Mouse (Mus musculus) limb, embryonic 12.5 days (tissue): ENCODE measurements around the gene Pagr1b. TPM values are rescaled to one million over a fixed set of nuclear protein-coding genes. Genes with fewer than 3 reads are reported as not detected.
A peak's percentile ranks its signal among the peaks of the same experiment; 100 is the strongest.

ENCODE experiments used
- ATAC-seq: fragments of 200-750 bp; cut with Nextera tagmentation; 2 replicates; pipeline ENCODE4 v1.8.0; 2017; ENCODE audit warnings: low read depth, moderate TSS enrichment; ENCODE audit not compliant: insufficient number of reproducible peaks, insufficient read depth, low FRiP score, low TSS enrichment
- H3K27ac ChIP-seq: fragments of 300-500 bp; sonication (generic); 2 replicates; pipeline ENCODE4 v1.5.1; 2016; ENCODE audit warnings: mild to moderate bottlenecking, moderate library complexity
- H3K27me3 ChIP-seq: fragments of 300-500 bp; sonication (generic); 2 replicates; pipeline ENCODE4 v1.6.1; 2016; ENCODE audit warnings: mild to moderate bottlenecking, moderate library complexity
- H3K36me3 ChIP-seq: fragments of 300-500 bp; sonication (generic); 2 replicates; pipeline ENCODE4 v1.6.1; 2016; ENCODE audit warnings: mild to moderate bottlenecking, moderate library complexity
- H3K4me1 ChIP-seq: fragments of 300-500 bp; sonication (generic); replicated peaks from 2 replicates; pipeline ENCODE4 v1.6.1; 2016
- H3K4me2 ChIP-seq: fragments of 300-500 bp; sonication (generic); 2 replicates; pipeline ENCODE4 v1.6.1; 2016; ENCODE audit warnings: mild to moderate bottlenecking, moderate library complexity
- H3K4me3 ChIP-seq: fragments of 300-500 bp; sonication (generic); replicated peaks from 2 replicates; pipeline ENCODE4 v1.5.1; 2016; ENCODE audit warnings: mild to moderate bottlenecking
- H3K9ac ChIP-seq: fragments of 300-500 bp; sonication (generic); replicated peaks from 2 replicates; pipeline ENCODE4 v1.6.1; 2016; ENCODE audit warnings: mild to moderate bottlenecking, moderate library complexity
- H3K9me3 ChIP-seq: fragments of 300-500 bp; sonication (generic); 2 replicates; pipeline ENCODE4 v1.6.1; 2016; ENCODE audit warnings: mild to moderate bottlenecking, moderate library complexity
- WGBS: fragments of 180-500 bp; shearing (Covaris S2); methylation state at CpG from one replicate; pipeline ENCODE4 v1.1.7; 2016; 5-methylcytosine and 5-hydroxymethylcytosine counted together
- polyA plus RNA-seq: library from polyadenylated mRNA; unstranded; fragments of >200 nt; fragmentation: Nextera tagmentation; extraction: Ambion mirVana; gene quantifications from 2 replicates; pipeline ENCODE4 v1.2.1, GENCODE M21; 2016

Pagr1b gene
- polyA plus RNA-seq, 1 experiment from 2014 or later, result 0.59 TPM

- H3K9ac ChIP-seq, result no peak overlapping the region
- no peak overlapping the region for H3K27ac ChIP-seq
- WGBS, result 83% methylated on average over 2 of the region's 2 CpGs
- H3K36me3 ChIP-seq, result peaks cover 38% of the 10 kb centered on the region
- H3K9me3 ChIP-seq, result no peaks in the 10 kb centered on the region
- no peak for ATAC-seq
- H3K27me3 ChIP-seq, result no peaks in the 10 kb centered on the region
- peaks cover 23% of the 10 kb centered on the region for H3K4me1 ChIP-seq
- H3K4me2 ChIP-seq, result no peak overlapping the region
- H3K4me3 ChIP-seq, result no peak overlapping the region
These were observed 4.6 kb downstream of the Pagr1b start for GRCm38 (mm10) chr7:127011717-127012116.

GRCm38 (mm10) chr7:127011051-127011450, 5.2 kb downstream of the Pagr1b start:
- H3K4me3 ChIP-seq, result no peak overlapping the region
- H3K4me1 ChIP-seq, result peaks cover 22% of the 10 kb centered on the region
- H3K9me3 ChIP-seq, result no peaks in the 10 kb centered on the region
- no peaks in the 10 kb centered on the region for H3K27me3 ChIP-seq
- no peak overlapping the region for H3K27ac ChIP-seq
- ATAC-seq, result no peak
- no peak overlapping the region for H3K9ac ChIP-seq
- H3K36me3 ChIP-seq, result peaks cover 38% of the 10 kb centered on the region
- H3K4me2 ChIP-seq, result no peak overlapping the region
- WGBS, result 94% methylated on average over 2 of the region's 2 CpGs

- Histone ChIP-seq H3K4me1 (peaks cover 6% of the 10 kb centered on the region), H3K4me3 (no peak overlapping the region), H3K9ac (0 out of 2 replicates have a peak overlapping the region, but pooled peaks have one; percentile 4), H3K27ac (no peak overlapping the region), H3K9me3 (no peaks in the 10 kb centered on the region), H3K4me2 (no peak overlapping the region), H3K36me3 (peaks cover 23% of the 10 kb centered on the region), H3K27me3 (no peaks in the 10 kb centered on the region)
- ATAC-seq, result no peak
- 83% methylated on average over 17 of the region's 17 CpGs for WGBS
These were observed 6.8 kb downstream of the Pagr1b start for GRCm38 (mm10) chr7:127009307-127010085.

- Histone ChIP-seq H3K4me1 (no peaks in the 10 kb centered on the region; the same call in 1 of the 2 replicates), H3K36me3 (peaks cover 12% of the 10 kb centered on the region), H3K9ac (peak overlapping the region; percentile 40; the same call in 1 of the 2 replicates), H3K9me3 (no peaks in the 10 kb centered on the region), H3K4me3 (no peak overlapping the region), H3K27ac (peak overlapping the region; percentile 25), H3K4me2 (no peak overlapping the region), H3K27me3 (no peaks in the 10 kb centered on the region)
- 65% methylated on average over 9 of the region's 9 CpGs for WGBS
- no peak for ATAC-seq
These were observed 7.9 kb downstream of the Pagr1b start for GRCm38 (mm10) chr7:127008239-127009019.

GRCm38 (mm10) chr7:127007313-127008024, 8.8 kb downstream of the Pagr1b start:
- Histone ChIP-seq H3K9ac (peak overlapping the region; percentile 14; the same call in 1 of the 2 replicates), H3K4me2 (no peak overlapping the region), H3K27me3 (no peaks in the 10 kb centered on the region), H3K9me3 (no peaks in the 10 kb centered on the region), H3K4me3 (no peak overlapping the region), H3K27ac (no peak overlapping the region), H3K4me1 (no peaks in the 10 kb centered on the region; the same call in 1 of the 2 replicates), H3K36me3 (peaks cover 3% of the 10 kb centered on the region; the same call in 1 of the 2 replicates)
- ATAC-seq, result no peak
- 81% methylated on average over 6 of the region's 6 CpGs for WGBS

- Histone ChIP-seq H3K4me3 (no peak overlapping the region), H3K4me2 (no peak overlapping the region), H3K9me3 (no peaks in the 10 kb centered on the region), H3K4me1 (no peaks in the 10 kb centered on the region; the same call in 1 of the 2 replicates), H3K27ac (no peak overlapping the region), H3K36me3 (no peaks in the 10 kb centered on the region), H3K9ac (no peak overlapping the region), H3K27me3 (no peaks in the 10 kb centered on the region)
- no peak for ATAC-seq
- 80% methylated on average over 4 of the region's 4 CpGs for WGBS
These were observed 12.0 kb downstream of the Pagr1b start for GRCm38 (mm10) chr7:127004122-127004875.

- no peak overlapping the region for H3K4me3 ChIP-seq
- ATAC-seq, result no peak
- H3K27me3 ChIP-seq, result no peaks in the 10 kb centered on the region
- no peak overlapping the region for H3K4me2 ChIP-seq
- WGBS, result 90% methylated on average over 5 of the region's 5 CpGs
- no peaks in the 10 kb centered on the region for H3K9me3 ChIP-seq
- H3K4me1 ChIP-seq, result no peaks in the 10 kb centered on the region; the same call in 1 of the 2 replicates
- H3K27ac ChIP-seq, result no peak overlapping the region
- no peaks in the 10 kb centered on the region for H3K36me3 ChIP-seq
- no peak overlapping the region for H3K9ac ChIP-seq
These were observed 12.7 kb downstream of the Pagr1b start for GRCm38 (mm10) chr7:127003620-127004019.

GRCm38 (mm10) chr7:126999568-126999967, 16.7 kb downstream of the Pagr1b start:
- Histone ChIP-seq H3K27ac (no peak overlapping the region), H3K27me3 (no peaks in the 10 kb centered on the region), H3K4me2 (no peak overlapping the region), H3K4me3 (no peak overlapping the region), H3K36me3 (no peaks in the 10 kb centered on the region), H3K4me1 (no peaks in the 10 kb centered on the region), H3K9me3 (no peaks in the 10 kb centered on the region), H3K9ac (no peak overlapping the region)
- no peak for ATAC-seq
- 77% methylated on average over 10 of the region's 10 CpGs for WGBS

GRCm38 (mm10) chr7:126996449-126996848, 19.8 kb downstream of the Pagr1b start:
- no peak for ATAC-seq
- no peaks in the 10 kb centered on the region for H3K9me3 ChIP-seq
- H3K27ac ChIP-seq, result no peak overlapping the region
- H3K4me2 ChIP-seq, result no peak overlapping the region
- WGBS, result 90% methylated on average over 4 of the region's 4 CpGs
- H3K27me3 ChIP-seq, result no peaks in the 10 kb centered on the region
- no peaks in the 10 kb centered on the region for H3K36me3 ChIP-seq
- H3K4me3 ChIP-seq, result no peak overlapping the region
- no peaks in the 10 kb centered on the region for H3K4me1 ChIP-seq
- H3K9ac ChIP-seq, result no peak overlapping the region

- ATAC-seq, result no peak
- Histone ChIP-seq H3K27me3 (no peaks in the 10 kb centered on the region), H3K27ac (no peak overlapping the region), H3K36me3 (no peaks in the 10 kb centered on the region), H3K9me3 (no peaks in the 10 kb centered on the region), H3K4me3 (no peak overlapping the region), H3K4me1 (0 out of 2 replicates have a peak, but pooled peaks cover 4% of the 10 kb centered on the region), H3K4me2 (no peak overlapping the region), H3K9ac (no peak overlapping the region; the same call in 1 of the 2 replicates)
- WGBS, result 76% methylated on average over 8 of the region's 8 CpGs
These were observed 27.5 kb downstream of the Pagr1b start for GRCm38 (mm10) chr7:126988816-126989215.
